Mouse (Mus musculus): ENCODE measurements around the gene Mycs. TPM values are rescaled to one million over a fixed set of nuclear protein-coding genes. Genes with fewer than 3 reads are reported as not detected.

Gene Mycs
- not detected for total RNA-seq (2023)

DNA sequence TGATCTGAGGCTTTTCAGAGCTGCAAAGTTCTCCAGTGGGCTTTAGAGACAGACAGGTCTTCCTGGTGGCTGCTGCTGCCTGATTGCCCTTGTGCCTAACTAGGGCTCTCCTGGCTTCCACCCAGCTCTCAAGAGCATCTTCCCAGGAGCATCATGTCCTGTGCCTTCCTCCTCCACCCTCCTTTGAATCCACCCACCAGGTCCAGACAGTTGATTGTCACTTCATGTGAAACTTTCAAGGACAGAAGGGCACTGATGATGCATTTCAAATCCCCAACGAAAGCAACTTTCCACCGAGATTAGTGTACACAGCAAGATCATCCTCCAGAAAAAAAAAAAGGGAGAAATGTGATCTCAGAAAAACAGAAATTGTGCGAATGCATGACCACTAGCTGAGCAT, at the start of gene Mycs:
TSS of gene Mycs (minus strand) at position 101 of the 400 bp plus-strand sequence.

Other genes starting within 250 kb of the Mycs start
- gene Btbd35f7, start 199.8 kb upstream of the Mycs start, total RNA-seq (2023): not detected